Mouse (Mus musculus) ES-E14 (cell line): ENCODE measurements around the gene Clpp. TPM values are rescaled to one million over a fixed set of nuclear protein-coding genes. Genes with fewer than 3 reads are reported as not detected.

Experiments used
- DNase-seq: peaks from one replicate; pipeline ENCODE4 v3.0.0-alpha.2; 2013; ENCODE audit warnings: low read depth, low spot score
- H3K27ac ChIP-seq: 2 replicates; pipeline ENCODE4 v1.5.1; 2012; ENCODE audit warnings: low read depth, mild to moderate bottlenecking, low read length, moderate library complexity, mixed read lengths; ENCODE audit not compliant: poor library complexity, insufficient read depth, severe bottlenecking
- H3K36me3 ChIP-seq: 2 replicates; pipeline ENCODE4 v1.6.1; 2012; ENCODE audit warnings: mild to moderate bottlenecking, low read length, moderate library complexity, mixed read lengths; ENCODE audit not compliant: control insufficient read depth, poor library complexity, insufficient read depth, severe bottlenecking
- H3K4me1 ChIP-seq, 2 experiments: fragments of 150-350 bp in 1 of 2; sonication (generic) in 1 of 2; 2 replicates each; pipeline ENCODE4 v1.6.1; 2012; ENCODE audit warnings: low read length in 2 of 2, mild to moderate bottlenecking in 1 of 2, mixed read lengths in 1 of 2; ENCODE audit not compliant: control insufficient read depth in 2 of 2, insufficient read depth in 2 of 2, poor library complexity in 1 of 2
- H3K4me3 ChIP-seq, 2 experiments: fragments of 150-350 bp in 1 of 2; sonication (generic) in 1 of 2; 2 replicates each; pipeline ENCODE4 v1.5.1; 2012; ENCODE audit warnings: low read length in 2 of 2, low read depth in 1 of 2, mild to moderate bottlenecking in 1 of 2, mixed read lengths in 1 of 2; ENCODE audit not compliant: insufficient read depth in 1 of 2, poor library complexity in 1 of 2, severe bottlenecking in 1 of 2
- H3K9ac ChIP-seq: 2 replicates; pipeline ENCODE4 v1.6.1; 2012; ENCODE audit warnings: low read depth, mild to moderate bottlenecking, low read length, mixed read lengths; ENCODE audit not compliant: poor library complexity, insufficient read depth, severe bottlenecking
- H3K9me3 ChIP-seq: fragments of 150-350 bp; sonication (generic); 2 replicates; pipeline ENCODE4 v1.6.1; 2012; ENCODE audit warnings: low read depth, mild to moderate bottlenecking, low read length; ENCODE audit not compliant: control insufficient read depth, insufficient read depth
- CHD2 ChIP-seq: IDR thresholded peaks from 2 replicates; pipeline ENCODE4 v1.6.1; 2014; ENCODE audit warnings: mild to moderate bottlenecking, low read depth, low read length, inconsistent platforms
- HCFC1 ChIP-seq: IDR thresholded peaks from 2 replicates; pipeline ENCODE4 v1.6.1; 2012; ENCODE audit warnings: low read length, inconsistent platforms, borderline replicate concordance; ENCODE audit not compliant: insufficient read depth
- MAFK ChIP-seq: IDR thresholded peaks from 2 replicates; pipeline ENCODE4 v1.6.1; 2014; ENCODE audit warnings: mild to moderate bottlenecking, low read depth, low read length, inconsistent platforms; ENCODE audit not compliant: insufficient read depth
- ZC3H11A ChIP-seq: IDR thresholded peaks from 2 replicates; pipeline ENCODE4 v1.6.1; 2012; ENCODE audit warnings: low read depth, mild to moderate bottlenecking, inconsistent platforms, low read length, borderline replicate concordance
- ZNF384 ChIP-seq: IDR thresholded peaks from 2 replicates; pipeline ENCODE4 v1.6.1; 2012; ENCODE audit warnings: low read depth, low read length, inconsistent platforms
- in situ Hi-C, 2 experiments: fragments of 600-800 bp; cut with MboI; formaldehyde crosslinking; loops; one replicate each; pipeline ENCODE4 v1.15.1; 2025; ENCODE audit warnings: low sequenced_read_pairs in 2 of 2, inconsistent platforms in 1 of 2; ENCODE audit not compliant: unreplicated experiment in 2 of 2
- total RNA-seq: library from RNA; depleted of rRNA; stranded (reverse); fragments of 300-350 nt; gene quantifications from 2 replicates; pipeline ENCODE4 v1.2.3, GENCODE M21; 2012

The Clpp gene
- total RNA-seq, 1 experiment, result 185 TPM

GRCm38 (mm10) chr17:57027471-57027870 lies 37.4 kb downstream of the Clpp start:
- DNase-seq, result no peak
- Histone ChIP-seq H3K27ac (no peak overlapping the region), H3K9me3 (no peaks in the 10 kb centered on the region), H3K9ac (no peak overlapping the region), H3K36me3 (peaks cover 61% of the 10 kb centered on the region), H3K4me1 (peaks cover 3 to 7% of the 10 kb centered on the region in 2 experiments; a peak in 1 of 4 replicates), H3K4me3 (no peak overlapping the region)
- in situ Hi-C loops, result no loop called here
- no peak for TF ChIP-seq ZNF384
- no peak for TF ChIP-seq CHD2
- no peak for TF ChIP-seq MAFK
- no peak for TF ChIP-seq HCFC1
- TF ChIP-seq ZC3H11A, result no peak

GRCm38 (mm10) chr17:57029691-57030090 lies 39.6 kb downstream of the Clpp start:
- in situ Hi-C loops, result no loop called here
- Histone ChIP-seq H3K27ac (no peak overlapping the region), H3K9me3 (no peaks in the 10 kb centered on the region), H3K9ac (peak overlapping the region; percentile 98), H3K36me3 (peaks cover 38% of the 10 kb centered on the region), H3K4me3 (peak overlapping the region; percentile 95 to 99), H3K4me1 (peaks cover 3 to 7% of the 10 kb centered on the region in 2 experiments; a peak in 1 of 4 replicates)
- DNase-seq, result no peak
- no peak for TF ChIP-seq ZNF384
- TF ChIP-seq HCFC1, result no peak

- in situ Hi-C loops, result no loop called here
- Histone ChIP-seq H3K4me3 (peak within 1 kb of the TSS; percentile 95 to 99), H3K9ac (peak within 1 kb of the TSS; percentile 98), H3K4me1 (peaks cover 3 to 7% of the 10 kb centered on the region in 2 experiments; a peak in 1 of 4 replicates), H3K9me3 (no peaks in the 10 kb centered on the region), H3K36me3 (peaks cover 25% of the 10 kb centered on the region), H3K27ac (peak within 1 kb of the TSS; percentile 90)
- TF ChIP-seq MAFK (no peak), HCFC1 (peak; percentile 9; the same call in 1 of the 2 replicates), ZC3H11A (no peak), ZNF384 (no peak), CHD2 (no peak)
- no peak for DNase-seq
These were observed 41.0 kb downstream of the Clpp start, which contains the start of gene Khsrp for GRCm38 (mm10) chr17:57030931-57031660. Gene Khsrp (minus strand): TSS chr17:57031522.

GRCm38 (mm10) chr17:57031661-57032420 lies 41.7 kb downstream of the Clpp start:
- TF ChIP-seq ZC3H11A (no peak), CHD2 (peak; percentile 97), HCFC1 (peak; percentile 55; the same call in 1 of the 2 replicates), ZNF384 (no peak), MAFK (no peak)
- Histone ChIP-seq H3K4me1 (peaks cover 3 to 7% of the 10 kb centered on the region in 2 experiments; a peak in 1 of 4 replicates), H3K9me3 (no peaks in the 10 kb centered on the region), H3K4me3 (peak overlapping the region; percentile 66 to 72), H3K9ac (peak overlapping the region; percentile 80), H3K27ac (peak overlapping the region; percentile 35), H3K36me3 (peaks cover 18% of the 10 kb centered on the region)
- in situ Hi-C loops, result no loop called here
- DNase-seq, result peak; percentile 100
